Mouse (Mus musculus): Measurements from ENCODE around the gene Mif4gd.

GRCm38 (mm10) chr11:115579080-115579479 is 33.7 kb downstream of the Mif4gd start:
- TF ChIP-seq CTCF (IDR thresholded peaks at IDR 0.05; ENCODE audit: extremely low read depth, insufficient read length, insufficient replicate concordance, low read depth, low read length) (no peak), POLR2A (IDR thresholded peaks at IDR 0.05; ENCODE audit: low read depth, low read length) (no peak)
